Mouse (Mus musculus): ENCODE measurements around the gene 2510009E07Rik. TPM values are rescaled to one million over a fixed set of nuclear protein-coding genes. Genes with fewer than 3 reads are reported as not detected.
A peak's percentile ranks its signal among the peaks of the same experiment; 100 is the strongest.

Gene 2510009E07Rik
- 96.4 and 97.8 TPM in 2 replicates for polyA plus RNA-seq (2014; fragmentation: Nextera tagmentation; extraction: Ambion mirVana)

DNA sequence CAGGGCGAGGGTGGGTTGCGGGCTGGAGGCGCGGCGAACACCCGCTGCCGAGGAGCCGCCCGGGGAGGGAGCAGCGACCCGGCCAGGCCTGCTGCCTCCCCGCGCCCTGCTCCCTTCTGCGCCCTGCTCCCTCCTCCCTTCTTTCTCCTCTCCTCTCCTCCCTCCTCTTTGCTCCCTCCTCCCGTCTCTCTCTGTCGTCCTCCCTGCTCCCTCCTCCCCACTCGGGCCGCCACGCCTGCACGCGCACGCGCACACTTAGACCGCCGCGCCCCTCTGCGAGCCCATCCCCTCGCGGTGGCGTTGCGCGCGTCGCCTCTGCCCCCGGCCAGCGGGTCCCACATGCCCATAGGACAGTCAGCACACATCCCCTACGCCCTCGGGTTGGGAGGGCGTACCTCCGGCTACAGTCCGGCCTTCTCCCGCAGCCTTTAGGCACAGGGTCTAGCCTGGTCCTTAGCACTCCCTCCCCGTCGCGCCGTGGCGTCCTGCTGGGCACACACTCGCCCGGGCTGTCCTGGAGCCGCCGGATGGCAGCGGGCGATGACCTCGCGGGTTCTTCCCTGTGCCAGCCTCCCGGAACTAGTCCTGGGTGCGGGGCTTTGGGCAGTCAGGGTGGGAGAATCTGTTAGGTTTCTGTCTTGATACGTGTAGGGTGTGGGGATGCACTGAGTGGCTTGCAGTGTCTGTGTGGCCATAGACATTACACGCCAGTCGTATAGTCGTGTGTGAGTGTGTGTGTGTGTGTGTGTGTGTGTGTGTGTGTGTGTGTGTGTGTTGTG lies at the start of gene 2510009E07Rik:
2510009E07Rik (minus strand) TSS at position 203 of the 779 bp plus-strand sequence.
- Histone ChIP-seq H3K4me1 (ENCODE audit: control insufficient read depth, insufficient read depth, low read length) (peaks cover 34% of the 10 kb centered on the region), H3K9me3 (ENCODE audit: control insufficient read depth, low read length) (no peaks in the 10 kb centered on the region), H3K27me3 (ENCODE audit: control insufficient read depth, insufficient read depth, low read length) (no peaks in the 10 kb centered on the region), H3K27ac (ENCODE audit: low read depth, low read length) (peak within 1 kb of the TSS; percentile 94), H3K4me3 (ENCODE audit: low read depth, low read length) (peak within 1 kb of the TSS; percentile 82), H3K4me2 (peak within 1 kb of the TSS; percentile 96), H3K9ac (ENCODE audit: low read length) (peak within 1 kb of the TSS; percentile 95), H3K36me3 (ENCODE audit: control insufficient read depth, insufficient read depth, low read length) (no peaks in the 10 kb centered on the region)
- ATAC-seq (ENCODE audit: low FRiP score) (peak; percentile 87), DNase-seq (ENCODE audit: low spot score, missing footprints) (peak; percentile 99)
- WGBS, result under 1% methylated on average over 61 of the region's 61 CpGs

DNA sequence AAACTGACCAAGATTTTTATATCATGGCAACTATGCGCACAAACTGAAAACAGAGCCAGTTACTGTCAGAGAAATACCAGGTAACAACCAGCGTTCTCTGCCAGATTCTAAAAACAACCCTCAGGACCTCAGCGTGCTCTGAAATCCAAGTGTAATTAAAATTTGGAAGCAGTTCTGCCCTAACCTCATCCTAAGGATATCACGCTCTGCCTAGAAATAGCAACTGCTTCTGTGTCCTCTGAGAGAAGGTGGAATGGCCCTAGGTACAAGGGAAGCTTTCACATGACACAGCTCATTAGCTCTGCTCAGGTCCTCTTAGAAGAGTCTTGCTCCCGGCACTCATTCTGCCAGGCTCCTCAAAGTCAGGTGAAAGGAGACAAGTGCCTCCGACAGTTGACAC lies 48.9 kb upstream of the 2510009E07Rik start:
- H3K4me3 ChIP-seq (ENCODE audit: low read depth, low read length), result no peak overlapping the region

DNA sequence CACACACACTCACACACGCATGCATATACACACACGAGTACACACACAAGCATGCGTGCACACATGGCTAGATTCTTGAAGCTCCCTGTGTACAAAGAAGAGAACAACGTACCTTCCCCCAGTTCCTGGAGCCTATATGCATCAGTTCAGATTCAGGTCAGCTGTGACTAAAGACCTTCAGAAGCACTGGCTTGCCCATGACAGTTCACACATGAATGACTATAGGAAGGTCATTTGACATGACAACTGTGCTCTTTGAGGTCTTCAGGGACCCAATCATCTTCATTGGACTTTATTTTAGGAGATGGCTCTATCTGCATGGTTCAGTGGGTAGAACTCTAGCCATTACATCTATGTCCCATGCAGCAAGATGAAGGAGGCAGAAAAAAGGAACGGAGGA lies 48.4 kb upstream of the 2510009E07Rik start:
- no peak for ATAC-seq (ENCODE audit: low FRiP score)
- no peaks in the 10 kb centered on the region for H3K4me1 ChIP-seq (ENCODE audit: control insufficient read depth, insufficient read depth, low read length)
- no peak overlapping the region for H3K4me2 ChIP-seq
- no peaks in the 10 kb centered on the region for H3K27me3 ChIP-seq (ENCODE audit: control insufficient read depth, insufficient read depth, low read length)
- H3K27ac ChIP-seq (ENCODE audit: low read depth, low read length), result no peak overlapping the region
- H3K9ac ChIP-seq (ENCODE audit: low read length), result no peak overlapping the region
- H3K9me3 ChIP-seq (ENCODE audit: control insufficient read depth, low read length), result no peaks in the 10 kb centered on the region
- no peak for DNase-seq (ENCODE audit: low spot score, missing footprints)
- no peak overlapping the region for H3K4me3 ChIP-seq (ENCODE audit: low read depth, low read length)
- 90% methylated on average over 5 of the region's 5 CpGs for WGBS
- H3K36me3 ChIP-seq (ENCODE audit: control insufficient read depth, insufficient read depth, low read length), result no peaks in the 10 kb centered on the region

More for the DNA sequence above, 48.9 kb upstream of the 2510009E07Rik start:
- Histone ChIP-seq H3K9ac (ENCODE audit: low read length) (no peak overlapping the region), H3K27me3 (ENCODE audit: control insufficient read depth, insufficient read depth, low read length) (no peaks in the 10 kb centered on the region), H3K27ac (ENCODE audit: low read depth, low read length) (no peak overlapping the region), H3K9me3 (ENCODE audit: control insufficient read depth, low read length) (no peaks in the 10 kb centered on the region), H3K4me1 (ENCODE audit: control insufficient read depth, insufficient read depth, low read length) (no peaks in the 10 kb centered on the region), H3K4me2 (no peak overlapping the region), H3K36me3 (ENCODE audit: control insufficient read depth, insufficient read depth, low read length) (no peaks in the 10 kb centered on the region)
- 94% methylated on average over 6 of the region's 6 CpGs for WGBS
- peak; percentile 19 for DNase-seq (ENCODE audit: low spot score, missing footprints)
- ATAC-seq (ENCODE audit: low FRiP score), result no peak

GRCm38 (mm10) chr16:21742191-21742870 lies 47.9 kb upstream of the 2510009E07Rik start:
- 75% methylated on average over 5 of the region's 5 CpGs for WGBS
- DNase-seq (ENCODE audit: low spot score, missing footprints) (peak; percentile 45), ATAC-seq (ENCODE audit: low FRiP score) (no peak)
- no peaks in the 10 kb centered on the region for H3K36me3 ChIP-seq (ENCODE audit: control insufficient read depth, insufficient read depth, low read length)
- no peak overlapping the region for H3K27ac ChIP-seq (ENCODE audit: low read depth, low read length)
- H3K9ac ChIP-seq (ENCODE audit: low read length), result no peak overlapping the region
- no peaks in the 10 kb centered on the region for H3K27me3 ChIP-seq (ENCODE audit: control insufficient read depth, insufficient read depth, low read length)
- H3K9me3 ChIP-seq (ENCODE audit: control insufficient read depth, low read length), result no peaks in the 10 kb centered on the region
- H3K4me2 ChIP-seq, result no peak overlapping the region
- H3K4me3 ChIP-seq (ENCODE audit: low read depth, low read length), result no peak overlapping the region
- H3K4me1 ChIP-seq (ENCODE audit: control insufficient read depth, insufficient read depth, low read length), result no peaks in the 10 kb centered on the region

DNA sequence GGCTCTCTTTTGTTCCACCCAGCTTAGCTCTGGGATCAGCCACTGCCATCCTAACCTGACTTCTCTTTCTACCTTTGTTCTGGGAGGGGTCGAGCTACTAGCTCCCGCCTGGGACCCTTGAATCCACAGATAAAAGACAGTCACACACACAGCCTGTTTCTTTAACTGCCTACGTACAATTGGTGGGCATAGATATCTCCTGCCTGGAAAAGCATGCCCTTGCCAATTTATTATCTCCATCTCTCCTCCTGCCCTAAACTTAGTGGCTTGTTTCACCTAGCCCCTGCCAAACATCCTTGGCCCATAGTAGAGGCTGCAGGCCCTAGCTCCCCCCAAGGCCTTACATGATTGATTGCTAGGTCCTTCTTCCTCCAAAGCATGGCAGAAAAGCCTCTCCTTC lies 47.1 kb upstream of the 2510009E07Rik start:
- WGBS, result 79% methylated on average over 3 of the region's 3 CpGs
- DNase-seq (ENCODE audit: low spot score, missing footprints) (peak; percentile 12), ATAC-seq (ENCODE audit: low FRiP score) (no peak)
- no peaks in the 10 kb centered on the region for H3K36me3 ChIP-seq (ENCODE audit: control insufficient read depth, insufficient read depth, low read length)
- H3K27me3 ChIP-seq (ENCODE audit: control insufficient read depth, insufficient read depth, low read length), result no peaks in the 10 kb centered on the region
- H3K9ac ChIP-seq (ENCODE audit: low read length), result no peak overlapping the region
- H3K4me2 ChIP-seq, result no peak overlapping the region
- H3K9me3 ChIP-seq (ENCODE audit: control insufficient read depth, low read length), result no peaks in the 10 kb centered on the region
- H3K4me3 ChIP-seq (ENCODE audit: low read depth, low read length), result no peak overlapping the region
- no peak overlapping the region for H3K27ac ChIP-seq (ENCODE audit: low read depth, low read length)
- no peaks in the 10 kb centered on the region for H3K4me1 ChIP-seq (ENCODE audit: control insufficient read depth, insufficient read depth, low read length)

- H3K9ac ChIP-seq (ENCODE audit: low read length), result no peak overlapping the region
- peak; percentile 62 for DNase-seq (ENCODE audit: low spot score, missing footprints)
- no peaks in the 10 kb centered on the region for H3K36me3 ChIP-seq (ENCODE audit: control insufficient read depth, insufficient read depth, low read length)
- H3K27me3 ChIP-seq (ENCODE audit: control insufficient read depth, insufficient read depth, low read length), result no peaks in the 10 kb centered on the region
- H3K4me1 ChIP-seq (ENCODE audit: control insufficient read depth, insufficient read depth, low read length), result no peaks in the 10 kb centered on the region
- no peaks in the 10 kb centered on the region for H3K9me3 ChIP-seq (ENCODE audit: control insufficient read depth, low read length)
- WGBS, result 86% methylated on average over 1 of the region's 1 CpGs
- no peak for ATAC-seq (ENCODE audit: low FRiP score)
- H3K27ac ChIP-seq (ENCODE audit: low read depth, low read length), result no peak overlapping the region
- no peak overlapping the region for H3K4me2 ChIP-seq
- no peak overlapping the region for H3K4me3 ChIP-seq (ENCODE audit: low read depth, low read length)
These were observed 41.2 kb upstream of the 2510009E07Rik start for GRCm38 (mm10) chr16:21735638-21736037.

- ATAC-seq (ENCODE audit: low FRiP score) (peak; percentile 44; the same call in 1 of the 2 replicates), DNase-seq (ENCODE audit: low spot score, missing footprints) (peak; percentile 97)
- 35% methylated on average over 10 of the region's 10 CpGs for WGBS
- H3K27ac ChIP-seq (ENCODE audit: low read depth, low read length), result no peak overlapping the region
- no peaks in the 10 kb centered on the region for H3K4me1 ChIP-seq (ENCODE audit: control insufficient read depth, insufficient read depth, low read length)
- 0 out of 2 replicates have a peak overlapping the region, but pooled peaks have one; percentile 14 for H3K9ac ChIP-seq (ENCODE audit: low read length)
- no peaks in the 10 kb centered on the region for H3K27me3 ChIP-seq (ENCODE audit: control insufficient read depth, insufficient read depth, low read length)
- H3K36me3 ChIP-seq (ENCODE audit: control insufficient read depth, insufficient read depth, low read length), result no peaks in the 10 kb centered on the region
- peak overlapping the region; percentile 16; the same call in 1 of the 2 replicates for H3K4me2 ChIP-seq
- H3K9me3 ChIP-seq (ENCODE audit: control insufficient read depth, low read length), result no peaks in the 10 kb centered on the region
- H3K4me3 ChIP-seq (ENCODE audit: low read depth, low read length), result peak overlapping the region; percentile 3; the same call in 1 of the 2 replicates
These were observed 33.5 kb upstream of the 2510009E07Rik start for GRCm38 (mm10) chr16:21727897-21728364.

DNA sequence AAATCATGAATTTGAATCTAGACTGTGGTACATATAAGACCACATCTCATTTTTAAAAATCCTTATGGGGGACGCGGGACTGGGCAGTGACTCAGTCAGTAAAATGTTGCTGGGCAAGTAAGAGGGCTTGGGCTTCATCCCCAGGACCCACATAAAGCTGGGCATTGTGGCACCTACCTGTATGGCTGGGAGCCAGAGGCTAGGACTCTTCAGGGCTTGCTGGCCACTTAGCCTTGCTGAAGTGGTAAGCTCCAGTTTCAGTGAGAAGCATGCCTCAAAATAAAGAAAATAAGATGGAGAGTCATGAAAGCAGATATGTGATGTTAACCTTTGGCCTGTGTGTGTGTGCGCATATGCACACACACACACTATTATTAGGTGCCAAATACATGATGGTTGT lies 33.0 kb upstream of the 2510009E07Rik start:
- H3K36me3 ChIP-seq (ENCODE audit: control insufficient read depth, insufficient read depth, low read length), result no peaks in the 10 kb centered on the region
- DNase-seq (ENCODE audit: low spot score, missing footprints) (no peak), ATAC-seq (ENCODE audit: low FRiP score) (no peak)
- H3K4me3 ChIP-seq (ENCODE audit: low read depth, low read length), result no peak overlapping the region
- no peaks in the 10 kb centered on the region for H3K9me3 ChIP-seq (ENCODE audit: control insufficient read depth, low read length)
- no peak overlapping the region for H3K27ac ChIP-seq (ENCODE audit: low read depth, low read length)
- H3K9ac ChIP-seq (ENCODE audit: low read length), result no peak overlapping the region
- WGBS, result 94% methylated on average over 3 of the region's 3 CpGs
- no peak overlapping the region for H3K4me2 ChIP-seq
- H3K27me3 ChIP-seq (ENCODE audit: control insufficient read depth, insufficient read depth, low read length), result no peaks in the 10 kb centered on the region
- H3K4me1 ChIP-seq (ENCODE audit: control insufficient read depth, insufficient read depth, low read length), result no peaks in the 10 kb centered on the region

- 89% methylated on average over 1 of the region's 1 CpGs for WGBS
- peak; percentile 39 for DNase-seq (ENCODE audit: low spot score, missing footprints)
These were observed 29.8 kb upstream of the 2510009E07Rik start for GRCm38 (mm10) chr16:21724261-21724660.

More at GRCm38 (mm10) chr16:21724261-21724660, 29.8 kb upstream of the 2510009E07Rik start:
- Histone ChIP-seq H3K9me3 (ENCODE audit: control insufficient read depth, low read length) (no peaks in the 10 kb centered on the region), H3K27ac (ENCODE audit: low read depth, low read length) (no peak overlapping the region), H3K4me3 (ENCODE audit: low read depth, low read length) (no peak overlapping the region), H3K27me3 (ENCODE audit: control insufficient read depth, insufficient read depth, low read length) (no peaks in the 10 kb centered on the region), H3K4me2 (no peak overlapping the region), H3K4me1 (ENCODE audit: control insufficient read depth, insufficient read depth, low read length) (no peaks in the 10 kb centered on the region), H3K36me3 (ENCODE audit: control insufficient read depth, insufficient read depth, low read length) (no peaks in the 10 kb centered on the region), H3K9ac (ENCODE audit: low read length) (no peak overlapping the region)
- no peak for ATAC-seq (ENCODE audit: low FRiP score)
